Mouse (Mus musculus): ENCODE measurements at regions not wholly inside any gene's neighbourhood (a gene's known extent, or its start where the extent isn't known, plus 50 kb on each side); places are given as distances from the start of the nearest gene placed in this dataset.

DNA sequence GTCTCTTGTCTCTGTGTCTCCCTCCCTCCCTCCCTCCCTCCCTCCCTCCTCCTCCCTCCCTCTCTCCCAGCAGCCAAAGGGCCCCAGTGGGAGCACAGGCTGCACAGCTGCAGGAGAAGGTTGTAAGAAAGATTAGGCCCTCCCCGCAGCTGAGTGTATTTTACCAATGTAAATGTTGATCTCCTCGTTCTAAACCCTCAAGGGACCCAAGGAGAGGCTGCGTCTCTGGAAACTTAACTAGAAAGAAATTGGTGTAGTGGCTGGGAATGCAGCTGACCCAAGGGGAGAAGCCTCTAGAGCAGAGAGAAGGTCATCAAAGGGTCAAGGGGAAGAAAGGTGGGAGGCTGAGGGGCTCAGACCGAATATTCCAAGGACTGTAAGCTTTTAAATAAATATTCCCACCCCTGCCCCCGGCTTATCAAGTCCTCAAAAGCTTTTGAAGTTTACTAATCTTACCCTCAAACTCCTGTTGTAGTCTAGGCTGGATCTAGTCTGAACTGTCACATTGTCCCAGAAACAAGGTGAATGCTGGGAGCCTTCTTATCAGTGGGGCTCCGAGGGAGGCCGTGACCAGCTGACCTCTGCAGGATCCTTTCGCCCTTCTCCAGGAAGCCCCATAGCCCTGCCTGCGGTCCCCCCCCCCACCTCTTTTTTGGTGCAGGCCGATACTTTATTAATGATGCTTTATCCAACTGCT lies 116.5 kb downstream of the Dact1 start:
- ATAC-seq (replicated peaks; ENCODE audit: insufficient number of reproducible peaks, low FRiP score, low TSS enrichment, poor library complexity, severe bottlenecking), result no peak

DNA sequence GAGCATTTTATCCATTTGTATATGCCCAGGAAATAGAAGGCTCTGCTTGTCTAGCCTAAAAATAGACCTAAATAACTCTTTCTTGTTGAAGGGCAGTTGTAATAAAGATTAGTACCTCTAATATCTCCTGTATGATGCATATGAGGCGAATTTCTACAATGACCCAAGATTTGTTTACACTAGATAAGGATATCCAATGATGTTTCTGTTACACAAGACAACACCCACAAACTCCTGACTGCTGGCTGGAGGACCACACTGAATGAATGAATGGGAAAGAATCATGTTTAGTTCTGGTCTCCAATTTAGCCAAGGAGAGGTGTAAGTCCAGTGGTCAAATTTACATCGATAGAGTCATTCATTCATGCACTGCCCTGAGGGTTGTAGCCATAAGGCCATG lies 118.3 kb downstream of the Dact1 start:
- no peak for ATAC-seq (replicated peaks; ENCODE audit: insufficient number of reproducible peaks, low FRiP score, low TSS enrichment, poor library complexity, severe bottlenecking)

DNA sequence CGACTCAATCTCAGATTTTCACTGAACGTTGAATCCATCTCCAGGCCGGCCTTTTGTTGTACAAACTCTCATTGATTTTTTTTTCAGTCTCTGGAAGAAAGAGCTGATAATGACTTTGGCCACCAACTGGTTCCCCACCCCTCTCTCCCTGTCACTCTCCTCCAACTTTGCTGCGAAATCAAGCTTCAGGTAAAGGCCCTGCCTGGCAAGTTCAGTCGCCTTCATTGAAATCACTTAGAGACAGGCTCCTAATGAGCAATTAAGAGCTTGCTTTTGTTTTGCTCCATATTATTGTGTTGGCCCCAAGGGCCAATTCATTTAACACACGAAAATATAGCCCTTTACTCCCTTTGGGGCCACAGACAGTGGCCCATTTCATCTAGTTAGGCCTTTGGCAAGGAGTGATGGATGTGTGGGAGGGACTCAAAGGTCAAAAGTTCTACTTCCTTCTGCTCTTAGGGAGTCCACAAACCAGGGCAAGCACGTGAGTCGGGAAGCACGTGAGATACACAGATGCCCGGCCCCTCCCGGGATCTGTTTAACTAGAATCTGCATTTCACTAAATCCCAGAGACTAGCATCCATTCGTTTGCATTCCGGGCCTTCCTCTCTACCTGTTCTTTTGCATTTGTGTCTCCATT lies 120.0 kb downstream of the Dact1 start:
- no peak for ATAC-seq (replicated peaks; ENCODE audit: insufficient number of reproducible peaks, low FRiP score, low TSS enrichment, poor library complexity, severe bottlenecking)

DNA sequence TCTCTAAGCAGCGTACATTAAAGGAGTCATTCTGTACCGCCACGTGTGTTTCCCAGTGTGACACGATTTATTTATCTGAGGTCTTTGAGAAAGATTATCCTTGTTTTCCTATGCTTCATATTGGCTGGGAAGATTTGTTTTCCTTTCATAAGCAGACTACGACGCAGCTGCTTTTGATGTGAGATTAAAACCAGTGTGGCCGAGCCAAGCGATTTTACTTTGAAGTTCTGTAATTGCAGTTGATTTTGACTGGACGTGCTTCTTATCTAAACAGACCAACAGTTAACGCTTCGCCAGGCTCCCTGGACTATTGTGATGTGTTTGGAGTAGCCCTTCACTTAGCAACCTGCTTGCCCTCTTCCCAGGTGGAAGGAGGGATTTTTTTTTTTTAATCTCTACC lies 120.6 kb downstream of the Dact1 start:
- no peak for ATAC-seq (replicated peaks; ENCODE audit: insufficient number of reproducible peaks, low FRiP score, low TSS enrichment, poor library complexity, severe bottlenecking)

DNA sequence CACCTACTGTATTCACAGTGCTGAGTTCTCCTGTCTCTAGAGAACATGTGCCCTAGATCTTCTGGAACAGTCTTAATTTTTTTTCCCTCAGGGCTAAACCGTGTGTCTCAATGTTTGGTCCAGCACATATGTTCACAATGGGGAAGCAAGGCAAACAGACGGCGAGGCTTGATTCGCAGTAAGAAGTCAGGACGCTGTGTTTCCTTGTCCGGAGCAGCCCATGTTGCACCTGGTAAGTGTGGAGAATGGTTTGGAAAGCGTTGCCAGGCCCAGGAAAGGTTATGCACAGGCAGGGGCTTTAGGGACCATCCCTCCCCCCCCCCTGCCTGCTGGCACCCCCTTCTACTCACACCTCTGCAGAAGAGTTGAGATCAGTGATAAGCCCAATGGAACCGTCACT lies 121.4 kb downstream of the Dact1 start:
- ATAC-seq (replicated peaks; ENCODE audit: insufficient number of reproducible peaks, low FRiP score, low TSS enrichment, poor library complexity, severe bottlenecking), result no peak

DNA sequence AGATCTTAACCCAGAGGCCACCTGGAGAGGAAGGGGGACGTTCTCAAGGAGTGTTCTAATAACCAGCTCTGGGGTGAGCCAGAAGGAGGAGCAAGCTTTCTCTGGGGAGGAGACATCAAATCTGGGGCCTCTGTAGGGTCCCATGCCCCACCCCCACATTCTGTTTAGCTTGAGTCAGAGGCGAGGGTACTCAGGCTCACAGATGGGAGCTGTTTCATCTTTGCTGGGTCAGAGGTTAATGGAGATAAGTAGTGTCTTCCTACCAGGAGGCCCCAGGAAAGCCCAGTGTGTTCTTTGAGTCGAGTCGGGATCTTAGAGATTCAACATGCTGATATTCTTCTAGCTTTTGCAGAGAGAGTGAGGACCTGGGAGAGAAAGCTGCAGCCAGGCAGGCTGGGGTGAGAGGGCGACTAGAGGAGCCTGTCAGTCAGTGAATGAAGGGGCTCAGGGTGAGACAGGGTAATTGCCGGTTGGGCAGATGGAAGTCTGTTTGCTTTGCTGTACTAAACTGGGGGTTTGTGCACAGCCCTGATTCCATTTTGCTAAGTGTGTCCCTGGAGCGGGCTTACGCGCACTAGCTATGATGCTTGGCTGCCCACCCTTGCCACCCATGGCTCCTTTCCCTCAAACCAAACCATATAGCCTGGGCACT lies 124.0 kb downstream of the Dact1 start:
- ATAC-seq (replicated peaks; ENCODE audit: insufficient number of reproducible peaks, low FRiP score, low TSS enrichment, poor library complexity, severe bottlenecking), result no peak

DNA sequence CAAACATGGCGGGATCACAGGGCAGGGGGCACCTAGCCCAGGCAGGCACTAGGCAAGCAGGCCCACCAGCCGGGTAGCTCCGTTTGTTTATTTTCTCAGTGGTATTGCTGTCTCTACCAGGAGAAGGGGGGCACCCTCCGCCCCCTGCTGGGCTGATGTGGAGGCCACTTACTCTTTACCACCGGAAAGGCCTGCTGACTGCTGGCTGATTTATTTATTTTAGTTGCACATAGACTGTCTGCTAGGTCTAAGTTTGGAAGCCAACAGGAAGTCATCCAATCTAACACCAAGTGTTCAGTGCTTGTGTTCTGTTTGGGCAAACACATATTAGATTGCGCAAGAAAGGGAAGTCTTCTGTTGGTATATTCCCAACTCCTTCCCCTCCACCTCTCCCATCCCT lies 128.6 kb downstream of the Dact1 start:
- ATAC-seq (replicated peaks; ENCODE audit: insufficient number of reproducible peaks, low FRiP score, low TSS enrichment, poor library complexity, severe bottlenecking), result no peak

DNA sequence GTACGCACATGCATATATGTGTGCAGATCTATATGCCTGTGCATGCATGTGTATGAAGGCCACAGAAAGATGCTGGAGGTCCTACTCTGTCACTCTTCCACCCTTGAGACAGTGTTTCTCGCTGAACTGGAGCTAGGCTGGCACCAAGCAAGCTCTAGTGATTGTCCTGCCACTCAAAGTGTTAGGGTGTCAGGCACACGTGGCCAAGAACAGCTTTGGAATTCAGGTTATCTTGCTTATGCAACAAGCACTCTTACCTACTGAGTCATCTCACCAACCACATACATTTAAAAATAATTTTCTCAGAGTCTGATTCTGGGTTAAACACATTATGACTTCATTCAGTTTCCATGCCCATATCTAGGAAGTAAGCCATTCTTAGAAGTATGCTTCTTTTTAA lies 131.2 kb downstream of the Dact1 start:
- no peak for ATAC-seq (replicated peaks; ENCODE audit: insufficient number of reproducible peaks, low FRiP score, low TSS enrichment, poor library complexity, severe bottlenecking)

DNA sequence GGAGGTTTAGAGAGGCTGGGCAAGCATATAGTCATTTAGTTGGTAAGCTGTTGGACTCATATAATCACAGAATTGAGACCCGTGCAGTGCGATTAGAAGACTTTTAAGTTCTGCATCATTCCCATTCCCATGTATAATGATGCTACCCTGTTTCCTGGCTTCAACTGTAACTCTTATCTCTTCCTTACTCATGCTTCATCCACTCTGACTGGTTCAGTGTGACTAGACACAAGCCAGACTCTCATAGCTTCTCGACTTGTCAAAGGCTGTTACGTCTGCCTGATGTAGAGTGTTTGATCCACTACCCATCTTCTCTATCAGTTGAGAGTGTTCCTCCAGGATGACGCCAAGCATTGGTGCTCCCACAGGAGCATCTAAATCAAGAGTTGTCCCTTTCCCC lies 131.6 kb downstream of the Dact1 start:
- no peak for ATAC-seq (replicated peaks; ENCODE audit: insufficient number of reproducible peaks, low FRiP score, low TSS enrichment, poor library complexity, severe bottlenecking)

DNA sequence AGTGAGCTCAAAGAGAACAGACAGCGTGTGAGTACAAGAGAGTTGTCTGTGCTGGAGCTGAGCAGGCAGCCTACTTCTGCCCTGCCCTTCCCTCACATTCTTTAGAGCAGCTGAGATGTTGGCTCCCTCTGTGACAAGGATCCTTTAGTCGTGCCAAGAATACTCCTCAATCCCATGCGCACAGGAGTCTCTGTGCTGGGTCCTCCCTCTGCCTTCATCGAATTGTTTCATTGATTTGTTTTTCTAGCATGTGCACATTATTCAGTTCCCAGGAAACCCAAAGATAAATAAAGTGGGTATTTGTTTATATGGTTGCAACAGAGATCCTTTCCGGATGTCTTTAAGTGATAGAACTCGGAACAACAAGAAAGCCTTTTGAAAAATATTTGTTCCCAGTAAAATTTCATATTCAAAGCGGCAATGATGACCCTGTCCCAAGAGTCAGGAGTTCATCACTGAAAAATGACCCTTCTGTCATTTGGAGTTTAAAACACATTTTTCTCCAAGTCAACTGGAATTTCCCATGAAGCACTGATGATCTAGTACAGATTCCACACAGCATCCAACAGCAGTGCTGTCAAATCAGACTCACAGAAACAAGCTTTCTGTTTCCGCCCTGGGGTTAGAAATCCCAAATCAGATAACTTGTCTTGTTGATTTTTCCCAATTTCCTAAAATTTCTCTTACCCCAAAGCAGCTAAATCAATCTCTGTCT lies 136.7 kb downstream of the Dact1 start:
- no peak for ATAC-seq (replicated peaks; ENCODE audit: insufficient number of reproducible peaks, low FRiP score, low TSS enrichment, poor library complexity, severe bottlenecking)

DNA sequence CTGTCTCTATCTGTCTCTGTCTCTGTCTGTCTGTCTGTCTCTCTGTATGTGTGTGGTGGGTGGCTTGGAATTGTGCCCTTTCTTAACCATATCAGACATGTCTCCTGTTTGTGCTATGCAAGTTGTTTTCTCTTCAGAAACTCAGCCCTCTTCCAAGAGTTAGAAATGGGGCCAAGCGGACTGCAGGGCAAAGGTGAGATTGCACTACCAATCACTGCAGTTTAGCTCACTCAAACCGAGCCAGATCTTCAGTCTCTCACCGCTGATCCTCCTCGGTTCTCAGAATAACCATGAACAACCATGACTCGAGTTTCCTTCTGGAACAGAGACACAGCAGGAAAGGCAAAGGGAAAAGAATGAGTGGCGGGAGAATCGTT lies 137.2 kb downstream of the Dact1 start:
- no peak for ATAC-seq (replicated peaks; ENCODE audit: insufficient number of reproducible peaks, low FRiP score, low TSS enrichment, poor library complexity, severe bottlenecking)

DNA sequence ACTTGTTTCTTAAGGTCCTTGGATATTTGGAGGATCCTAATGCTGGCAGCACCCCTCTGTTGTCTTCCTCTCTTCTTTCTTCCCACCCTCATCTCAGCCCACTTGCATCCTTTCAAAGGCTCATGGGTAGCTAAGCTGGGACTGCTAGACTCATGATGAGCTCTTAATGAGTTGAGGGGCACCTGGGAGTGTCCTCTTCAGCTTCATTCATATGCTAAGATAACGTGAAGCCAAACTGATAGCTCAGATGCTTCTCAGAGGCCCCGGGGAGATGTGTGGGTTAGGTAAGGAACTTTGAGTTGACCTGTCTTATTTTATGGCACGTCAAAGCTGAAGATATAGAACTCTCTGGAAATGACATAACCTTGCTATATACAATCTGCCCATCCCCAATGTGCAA lies 139.3 kb downstream of the Dact1 start:
- ATAC-seq (replicated peaks; ENCODE audit: insufficient number of reproducible peaks, low FRiP score, low TSS enrichment, poor library complexity, severe bottlenecking), result no peak

DNA sequence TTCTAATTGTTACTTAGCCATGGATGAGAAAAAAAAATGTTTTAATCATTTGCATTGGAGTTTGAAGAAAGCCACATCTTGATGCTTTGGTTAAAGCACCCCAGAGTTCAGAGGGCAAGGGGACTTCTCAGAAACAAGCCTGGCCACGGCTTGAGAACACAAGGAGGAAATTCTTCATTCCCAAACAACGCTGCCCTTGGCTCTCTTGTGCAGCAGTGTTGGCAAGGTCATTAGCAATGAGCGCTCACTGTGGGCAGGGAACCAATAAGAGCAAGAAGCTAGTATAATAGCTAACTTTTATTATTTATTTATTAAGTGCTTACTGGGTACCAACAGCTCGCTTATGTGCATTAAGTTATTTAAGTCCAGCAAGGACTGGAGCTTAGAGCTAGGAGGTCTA lies 140.4 kb downstream of the Dact1 start:
- no peak for ATAC-seq (replicated peaks; ENCODE audit: insufficient number of reproducible peaks, low FRiP score, low TSS enrichment, poor library complexity, severe bottlenecking)

DNA sequence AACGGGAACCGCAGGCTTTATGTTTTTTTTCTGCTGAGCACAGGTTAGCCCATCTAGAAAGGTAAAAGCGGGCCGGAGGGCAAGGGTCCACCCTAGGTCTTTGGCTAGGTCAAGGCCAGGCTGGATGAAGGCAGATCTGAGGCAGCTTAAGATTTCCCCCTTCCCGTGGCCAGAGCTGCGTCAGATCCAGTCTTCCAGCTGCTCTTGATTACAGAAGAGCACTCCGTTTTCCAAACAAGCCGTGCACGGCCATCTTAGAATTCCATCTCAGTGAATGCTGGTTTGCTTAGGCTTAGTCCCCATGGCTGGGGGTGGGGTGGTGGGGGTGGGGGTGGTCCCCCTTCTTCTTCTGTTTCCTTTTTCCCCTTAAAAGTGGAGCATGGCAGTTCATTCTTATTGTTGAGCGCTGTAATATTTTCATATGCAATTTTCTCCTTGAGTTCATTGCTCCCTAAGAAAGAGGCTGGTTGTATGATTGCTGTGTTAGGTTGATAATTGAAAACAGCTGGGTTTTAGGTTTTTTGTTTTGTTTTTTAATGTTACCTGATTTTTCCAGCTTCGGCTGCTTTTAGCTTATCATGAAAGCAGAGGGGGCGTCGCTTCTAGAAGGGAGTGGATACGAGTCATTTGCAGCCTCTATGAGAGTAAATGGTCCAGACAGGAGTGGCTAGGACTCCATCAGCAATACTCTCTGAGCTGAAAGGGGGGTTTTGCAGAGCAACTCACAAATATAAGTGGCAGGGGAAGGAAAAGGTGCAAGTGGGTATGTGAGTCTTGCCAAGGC lies 141.2 kb downstream of the Dact1 start:
- no peak for ATAC-seq (replicated peaks; ENCODE audit: insufficient number of reproducible peaks, low FRiP score, low TSS enrichment, poor library complexity, severe bottlenecking)

DNA sequence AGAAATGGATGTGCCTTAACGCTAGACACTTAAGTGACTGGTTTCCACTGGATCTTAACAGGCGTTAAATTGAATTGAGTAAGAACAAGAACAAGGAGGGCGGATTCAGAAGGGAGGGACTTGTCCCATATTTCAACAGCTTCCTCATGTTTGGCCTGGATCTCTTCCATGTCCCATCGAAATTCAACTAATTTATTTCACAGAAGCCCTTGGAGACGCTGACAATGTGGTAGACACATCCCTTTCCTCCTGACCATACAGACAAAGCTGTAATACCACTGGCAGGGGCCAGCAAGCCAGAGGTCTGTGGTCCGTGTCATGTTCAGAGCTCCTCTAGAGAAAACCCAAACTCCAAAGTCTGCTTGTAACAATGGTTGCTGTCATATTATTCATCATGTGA lies 147.2 kb downstream of the Dact1 start:
- ATAC-seq (replicated peaks; ENCODE audit: insufficient number of reproducible peaks, low FRiP score, low TSS enrichment, poor library complexity, severe bottlenecking), result no peak

DNA sequence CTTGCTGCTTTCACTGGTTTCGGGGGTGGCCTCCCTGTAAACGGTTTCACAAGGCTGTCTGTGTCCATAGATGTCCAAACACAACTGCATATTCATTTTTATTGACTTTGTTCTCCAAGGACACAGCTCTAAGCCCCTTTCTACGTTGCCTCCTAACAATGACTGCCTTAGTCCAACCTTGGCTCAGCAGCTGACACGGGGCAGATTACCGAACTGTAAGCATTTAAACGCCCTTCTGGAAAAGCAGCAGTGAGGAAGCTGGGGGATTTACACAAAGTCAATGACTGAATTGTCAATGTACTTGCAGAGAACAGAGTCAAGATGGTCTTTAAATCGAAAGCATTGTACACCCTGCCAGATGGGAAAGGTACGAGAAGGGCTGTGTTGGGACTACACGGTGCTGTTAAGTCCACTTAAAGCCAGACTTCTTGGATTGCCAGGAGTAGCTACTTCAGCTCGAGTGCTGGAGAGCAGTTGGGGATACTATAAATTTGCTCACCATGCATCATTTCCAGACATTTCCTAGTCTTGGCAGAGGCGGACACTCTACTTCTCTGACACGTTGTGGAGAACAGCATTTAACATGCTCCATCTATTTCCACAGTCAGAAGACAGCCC lies 149.0 kb downstream of the Dact1 start:
- no peak for ATAC-seq (replicated peaks; ENCODE audit: insufficient number of reproducible peaks, low FRiP score, low TSS enrichment, poor library complexity, severe bottlenecking)

DNA sequence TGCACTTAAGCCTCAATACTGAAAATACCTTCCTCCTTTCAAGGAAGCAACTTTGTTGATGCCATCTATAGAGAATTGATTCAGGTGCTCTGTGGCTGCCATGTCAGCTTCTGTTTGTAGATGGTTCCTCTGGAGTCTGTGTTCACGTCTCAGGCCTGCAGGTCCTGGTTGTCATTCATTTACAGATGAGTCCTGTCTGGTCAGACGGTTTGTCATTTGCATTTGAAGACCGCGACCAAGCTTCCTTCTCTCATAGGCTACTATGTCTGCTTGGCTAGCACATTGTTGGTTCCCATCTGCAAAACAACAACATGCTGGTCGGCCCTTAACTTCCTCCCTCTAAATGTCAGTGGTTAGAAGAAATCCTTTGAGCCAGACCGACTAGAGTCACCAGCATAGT lies 151.0 kb downstream of the Dact1 start:
- ATAC-seq (replicated peaks; ENCODE audit: insufficient number of reproducible peaks, low FRiP score, low TSS enrichment, poor library complexity, severe bottlenecking), result no peak

DNA sequence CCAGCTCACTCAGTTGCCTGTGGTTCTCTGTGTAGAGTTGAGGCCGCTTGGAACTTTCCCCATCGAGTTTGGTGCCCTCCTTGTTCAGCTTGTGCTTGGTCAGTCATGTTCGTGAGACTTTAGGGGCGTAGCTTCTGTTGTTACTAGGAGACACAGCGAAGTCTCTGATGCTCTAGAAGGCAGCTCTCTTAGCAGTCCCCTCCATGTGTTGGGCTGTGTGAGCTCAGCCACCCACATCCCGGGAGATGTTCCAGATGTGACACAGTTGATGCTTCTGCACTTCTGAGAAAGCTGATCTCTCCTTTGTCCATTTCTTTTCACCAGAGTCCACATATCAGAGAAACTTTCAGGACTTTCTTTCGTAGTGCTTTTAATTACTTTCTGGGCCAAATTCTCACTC lies 158.1 kb downstream of the Dact1 start:
- no peak for ATAC-seq (replicated peaks; ENCODE audit: insufficient number of reproducible peaks, low FRiP score, low TSS enrichment, poor library complexity, severe bottlenecking)

DNA sequence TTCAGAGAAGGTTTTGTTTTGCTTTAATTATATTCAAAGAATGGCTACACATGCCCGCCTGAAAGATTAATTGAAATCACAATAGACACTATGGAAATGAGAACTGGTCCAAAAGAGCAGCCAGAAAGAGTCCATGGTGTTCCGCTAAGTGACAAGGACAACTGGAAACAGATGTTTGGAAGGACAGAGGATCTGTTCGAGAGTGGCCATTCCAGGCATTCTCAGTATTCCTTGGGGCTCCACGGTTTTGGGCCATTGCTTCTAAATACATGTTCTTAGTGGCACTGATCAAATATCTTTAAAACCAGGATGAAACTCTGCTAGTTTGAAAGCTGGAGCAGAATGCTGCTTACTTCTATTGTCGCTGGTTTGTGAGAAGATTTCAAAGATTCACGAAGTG lies 158.6 kb downstream of the Dact1 start:
- ATAC-seq (replicated peaks; ENCODE audit: insufficient number of reproducible peaks, low FRiP score, low TSS enrichment, poor library complexity, severe bottlenecking), result no peak

Measured in monocyte, adult 5-6 weeks (primary cell).